Mouse (Mus musculus): ENCODE data around the gene Ms4a6c.

GRCm38 (mm10) chr19:11485266-11485665 lies 16.1 kb downstream of the Ms4a6c start:
- TF ChIP-seq POLR2A (IDR thresholded peaks at IDR 0.05; ENCODE audit: low read depth, low read length): no peak
- no peak for TF ChIP-seq CTCF (conservative IDR thresholded peaks at IDR 0.05; ENCODE audit: insufficient read depth, insufficient read length, low read depth, low read length)
